Mouse (Mus musculus) hindbrain, embryonic 13.5 days (tissue): Measurements from ENCODE around the gene Ptprcap. TPM values are rescaled to one million over a fixed set of nuclear protein-coding genes. Genes with fewer than 3 reads are reported as not detected.

Experiments
- ATAC-seq: fragments of 200-750 bp; cut with Nextera tagmentation; 2 replicates; pipeline ENCODE4 v1.8.0; 2017; ENCODE audit warnings: moderate TSS enrichment; ENCODE audit not compliant: low FRiP score
- H3K27ac ChIP-seq: fragments of 300-500 bp; sonication (generic); 2 replicates; pipeline ENCODE4 v1.5.1; 2015; ENCODE audit warnings: inconsistent platforms, mild to moderate bottlenecking, moderate library complexity
- H3K27me3 ChIP-seq: fragments of 300-500 bp; sonication (generic); 2 replicates; pipeline ENCODE4 v1.6.1; 2015; ENCODE audit warnings: mild to moderate bottlenecking, inconsistent platforms
- H3K36me3 ChIP-seq: fragments of 300-500 bp; sonication (generic); 2 replicates; pipeline ENCODE4 v1.6.1; 2015; ENCODE audit warnings: mild to moderate bottlenecking, inconsistent platforms
- H3K4me1 ChIP-seq: fragments of 300-500 bp; sonication (generic); replicated peaks from 2 replicates; pipeline ENCODE4 v1.6.1; 2015; ENCODE audit warnings: inconsistent platforms
- H3K4me2 ChIP-seq: fragments of 300-500 bp; sonication (generic); 2 replicates; pipeline ENCODE4 v1.6.1; 2015; ENCODE audit warnings: inconsistent platforms, mild to moderate bottlenecking, moderate library complexity
- H3K4me3 ChIP-seq: fragments of 300-500 bp; sonication (generic); 2 replicates; pipeline ENCODE4 v1.5.1; 2015; ENCODE audit warnings: mild to moderate bottlenecking, inconsistent platforms
- H3K9ac ChIP-seq: fragments of 300-500 bp; sonication (generic); 2 replicates; pipeline ENCODE4 v1.6.1; 2015; ENCODE audit warnings: mild to moderate bottlenecking, inconsistent platforms
- H3K9me3 ChIP-seq: fragments of 300-500 bp; sonication (generic); 2 replicates; pipeline ENCODE4 v1.6.1; 2016; ENCODE audit warnings: inconsistent platforms
- WGBS: fragments of 180-500 bp; shearing (Covaris S2); methylation state at CpG from one replicate; pipeline ENCODE4 v1.1.7; 2015; 5-methylcytosine and 5-hydroxymethylcytosine counted together
- polyA plus RNA-seq: library from polyadenylated mRNA; unstranded; fragments of >200 nt; fragmentation: Nextera tagmentation; extraction: Ambion mirVana; gene quantifications from 2 replicates; pipeline ENCODE4 v1.2.1, GENCODE M21; 2015

Ptprcap gene
- polyA plus RNA-seq, 1 experiment from 2014 or later: 0.66 TPM

- peak overlapping the region; percentile 66 for H3K4me3 ChIP-seq
- peak overlapping the region; percentile 97 for H3K4me2 ChIP-seq
- peak overlapping the region; percentile 91 for H3K27ac ChIP-seq
- no peaks in the 10 kb centered on the region for H3K27me3 ChIP-seq
- peaks cover 29% of the 10 kb centered on the region for H3K4me1 ChIP-seq
- peak overlapping the region; percentile 79 for H3K9ac ChIP-seq
- WGBS: 40% methylated on average over 4 of the region's 4 CpGs
- peak; percentile 37 for ATAC-seq
- peaks cover 30% of the 10 kb centered on the region for H3K36me3 ChIP-seq
- no peaks in the 10 kb centered on the region for H3K9me3 ChIP-seq
These were observed 10.1 kb downstream of the Ptprcap start for GRCm38 (mm10) chr19:4163543-4163887.

DNA sequence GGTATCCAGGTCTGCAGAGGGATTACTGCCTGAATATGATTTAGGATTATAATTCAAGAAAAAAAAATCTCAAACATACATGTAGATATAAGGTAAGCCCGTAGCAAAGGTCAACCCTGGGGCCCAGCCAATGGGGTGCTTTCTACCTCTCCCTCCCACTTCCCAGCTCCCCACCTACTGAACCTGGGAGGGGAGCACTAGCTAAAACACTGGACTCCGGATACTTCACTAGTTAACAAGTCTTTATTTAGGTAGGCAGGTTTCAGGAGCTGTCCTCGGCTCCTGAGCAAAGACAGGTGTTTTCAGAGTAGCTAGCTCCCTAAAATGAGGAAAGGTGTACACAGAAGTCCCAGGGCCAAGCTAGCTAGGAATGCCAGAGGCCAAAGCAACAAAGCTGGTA lies 10.7 kb downstream of the Ptprcap start:
- peak overlapping the region; percentile 79; the same call in 1 of the 2 replicates for H3K9ac ChIP-seq
- H3K4me1 ChIP-seq: peaks cover 29% of the 10 kb centered on the region
- H3K36me3 ChIP-seq: peaks cover 25% of the 10 kb centered on the region
- H3K27ac ChIP-seq: peak overlapping the region; percentile 91; the same call in 1 of the 2 replicates
- H3K27me3 ChIP-seq: no peaks in the 10 kb centered on the region
- ATAC-seq: no peak
- H3K9me3 ChIP-seq: no peaks in the 10 kb centered on the region
- peak overlapping the region; percentile 97; the same call in 1 of the 2 replicates for H3K4me2 ChIP-seq
- no peak overlapping the region for H3K4me3 ChIP-seq
- 85% methylated on average over 3 of the region's 3 CpGs for WGBS

- Histone ChIP-seq H3K9ac (peak overlapping the region; percentile 55; the same call in 1 of the 2 replicates), H3K4me1 (peaks cover 31% of the 10 kb centered on the region), H3K9me3 (no peaks in the 10 kb centered on the region), H3K27ac (no peak overlapping the region; the same call in 1 of the 2 replicates), H3K27me3 (no peaks in the 10 kb centered on the region), H3K36me3 (peaks cover 18% of the 10 kb centered on the region), H3K4me3 (no peak overlapping the region), H3K4me2 (no peak overlapping the region)
- no peak for ATAC-seq
- WGBS: 84% methylated on average over 2 of the region's 2 CpGs
These were observed 11.3 kb downstream of the Ptprcap start for GRCm38 (mm10) chr19:4164721-4165120.

GRCm38 (mm10) chr19:4166678-4167476 lies 13.5 kb downstream of the Ptprcap start:
- no peak overlapping the region for H3K27ac ChIP-seq
- WGBS: 82% methylated on average over 9 of the region's 9 CpGs
- peaks cover 38% of the 10 kb centered on the region for H3K4me1 ChIP-seq
- ATAC-seq: no peak
- no peak overlapping the region for H3K4me2 ChIP-seq
- no peaks in the 10 kb centered on the region for H3K36me3 ChIP-seq
- no peaks in the 10 kb centered on the region for H3K27me3 ChIP-seq
- H3K4me3 ChIP-seq: no peak overlapping the region
- no peaks in the 10 kb centered on the region for H3K9me3 ChIP-seq
- H3K9ac ChIP-seq: peak overlapping the region; percentile 49

DNA sequence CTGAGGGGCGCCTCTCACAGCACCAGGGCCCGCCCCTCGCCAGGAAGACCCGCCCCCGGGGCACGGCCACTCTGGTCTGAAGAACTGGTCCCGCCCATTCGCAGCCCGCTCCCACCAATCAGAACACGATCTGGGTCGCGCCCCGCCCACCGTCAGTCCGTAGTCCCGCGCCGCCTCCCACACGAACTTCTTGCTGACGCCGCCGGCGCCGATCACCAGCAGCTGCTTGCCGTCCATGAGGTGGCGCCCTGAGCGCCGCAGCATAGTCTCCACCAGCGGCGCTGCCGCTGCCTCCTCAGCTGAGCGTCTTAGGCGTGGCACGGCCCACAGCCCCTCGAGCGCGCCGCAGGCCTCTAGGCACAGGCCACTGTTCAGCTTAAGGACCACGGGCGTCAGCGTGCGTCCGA lies 16.0 kb downstream of the Ptprcap start:
- ATAC-seq: peak; percentile 93
- no peaks in the 10 kb centered on the region for H3K9me3 ChIP-seq
- H3K27ac ChIP-seq: peak overlapping the region; percentile 94
- peaks cover 18% of the 10 kb centered on the region for H3K4me1 ChIP-seq
- peak overlapping the region; percentile 81 for H3K9ac ChIP-seq
- under 1% methylated on average over 43 of the region's 43 CpGs for WGBS
- H3K36me3 ChIP-seq: no peaks in the 10 kb centered on the region
- H3K27me3 ChIP-seq: no peaks in the 10 kb centered on the region
- H3K4me3 ChIP-seq: peak overlapping the region; percentile 42
- H3K4me2 ChIP-seq: peak overlapping the region; percentile 78

GRCm38 (mm10) chr19:4169810-4170209 lies 16.4 kb downstream of the Ptprcap start:
- Histone ChIP-seq H3K27ac (peak overlapping the region; percentile 94), H3K9me3 (no peaks in the 10 kb centered on the region), H3K4me2 (peak overlapping the region; percentile 78), H3K36me3 (no peaks in the 10 kb centered on the region), H3K27me3 (0 out of 2 replicates have a peak, but pooled peaks cover 2% of the 10 kb centered on the region), H3K4me3 (peak overlapping the region; percentile 42), H3K4me1 (peaks cover 18% of the 10 kb centered on the region), H3K9ac (peak overlapping the region; percentile 81)
- 6% methylated on average over 27 of the region's 27 CpGs for WGBS
- ATAC-seq: peak; percentile 61

GRCm38 (mm10) chr19:4170723-4171392 lies 17.5 kb downstream of the Ptprcap start:
- Histone ChIP-seq H3K9ac (peak overlapping the region; percentile 81; the same call in 1 of the 2 replicates), H3K36me3 (no peaks in the 10 kb centered on the region), H3K9me3 (no peaks in the 10 kb centered on the region), H3K4me1 (peaks cover 27% of the 10 kb centered on the region), H3K4me2 (no peak overlapping the region), H3K27me3 (0 out of 2 replicates have a peak, but pooled peaks cover 2% of the 10 kb centered on the region), H3K27ac (no peak overlapping the region), H3K4me3 (no peak overlapping the region)
- ATAC-seq: no peak
- 92% methylated on average over 10 of the region's 10 CpGs for WGBS

DNA sequence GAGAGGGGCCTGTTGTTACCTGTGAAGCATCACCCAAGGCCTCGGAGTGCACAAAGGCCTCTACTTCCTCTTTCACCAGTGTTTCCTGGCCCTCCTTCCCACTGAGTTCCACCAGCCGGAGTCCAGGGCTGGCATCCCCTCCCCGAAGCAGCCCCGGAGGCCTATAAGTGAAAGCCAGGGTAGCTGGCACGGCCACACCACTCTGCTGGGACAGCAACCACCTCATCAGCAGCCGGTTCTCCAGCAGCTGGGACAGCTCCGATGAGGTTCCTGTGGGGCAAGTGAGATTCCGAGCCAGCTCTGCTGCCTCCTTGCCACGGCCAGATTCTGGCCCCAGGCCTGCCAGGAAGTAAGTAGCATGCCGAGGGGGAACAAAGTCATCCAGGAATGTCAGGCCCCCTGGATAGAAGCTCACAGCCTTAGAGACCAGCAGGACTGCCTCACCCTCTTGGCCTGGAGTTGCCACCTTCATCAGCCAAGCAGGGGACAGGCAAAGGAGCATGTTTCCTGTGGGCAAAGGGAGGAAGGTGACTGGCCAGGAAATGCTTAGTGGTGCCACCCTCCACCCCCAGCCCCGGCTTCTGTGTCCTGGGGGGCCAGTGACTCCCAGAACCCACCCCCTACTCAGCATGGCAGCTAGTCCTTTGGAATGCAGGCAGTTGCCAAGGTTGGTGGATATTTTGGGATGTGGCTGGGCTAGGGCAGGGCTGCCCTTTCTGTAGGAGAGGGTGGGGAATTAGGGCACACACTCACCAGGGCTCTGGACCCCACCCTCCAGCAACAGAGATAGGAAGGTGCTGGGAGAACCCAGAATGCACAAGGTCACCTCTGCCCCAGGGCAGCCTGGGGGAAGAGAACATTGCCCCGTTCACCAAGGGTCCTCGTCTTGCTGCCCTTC lies 18.2 kb downstream of the Ptprcap start:
- H3K27ac ChIP-seq: no peak overlapping the region
- H3K4me2 ChIP-seq: no peak overlapping the region
- H3K27me3 ChIP-seq: 0 out of 2 replicates have a peak, but pooled peaks cover 2% of the 10 kb centered on the region
- peaks cover 28% of the 10 kb centered on the region for H3K4me1 ChIP-seq
- H3K4me3 ChIP-seq: no peak overlapping the region
- WGBS: 72% methylated on average over 13 of the region's 13 CpGs
- no peaks in the 10 kb centered on the region for H3K36me3 ChIP-seq
- H3K9ac ChIP-seq: peak overlapping the region; percentile 21
- no peak for ATAC-seq
- H3K9me3 ChIP-seq: no peaks in the 10 kb centered on the region

DNA sequence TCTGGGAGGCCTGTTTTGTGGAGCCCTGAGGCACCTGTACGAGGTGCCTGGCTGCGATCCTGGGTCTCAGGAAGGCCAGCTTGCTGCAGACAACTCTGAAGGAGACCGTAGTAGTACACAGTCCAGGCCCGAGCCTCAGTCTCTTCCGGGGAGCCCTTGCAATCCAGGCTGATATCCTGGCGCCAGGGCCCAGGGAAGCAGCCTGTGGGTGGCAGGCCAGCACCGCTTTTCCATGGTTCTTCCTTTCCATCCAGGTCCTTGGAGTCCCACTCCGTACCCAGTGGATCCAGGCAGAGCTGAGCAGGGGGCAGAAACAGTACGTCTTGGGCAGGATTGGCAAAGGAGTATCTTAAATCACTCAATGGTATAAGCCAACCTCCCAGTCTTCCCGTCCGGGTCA lies 19.5 kb downstream of the Ptprcap start:
- Histone ChIP-seq H3K36me3 (no peaks in the 10 kb centered on the region), H3K9ac (peak overlapping the region; percentile 35; the same call in 1 of the 2 replicates), H3K27ac (no peak overlapping the region), H3K9me3 (no peaks in the 10 kb centered on the region), H3K4me1 (peaks cover 28% of the 10 kb centered on the region), H3K4me2 (no peak overlapping the region), H3K27me3 (0 out of 2 replicates have a peak, but pooled peaks cover 2% of the 10 kb centered on the region), H3K4me3 (no peak overlapping the region)
- no peak for ATAC-seq
- WGBS: 62% methylated on average over 11 of the region's 11 CpGs

DNA sequence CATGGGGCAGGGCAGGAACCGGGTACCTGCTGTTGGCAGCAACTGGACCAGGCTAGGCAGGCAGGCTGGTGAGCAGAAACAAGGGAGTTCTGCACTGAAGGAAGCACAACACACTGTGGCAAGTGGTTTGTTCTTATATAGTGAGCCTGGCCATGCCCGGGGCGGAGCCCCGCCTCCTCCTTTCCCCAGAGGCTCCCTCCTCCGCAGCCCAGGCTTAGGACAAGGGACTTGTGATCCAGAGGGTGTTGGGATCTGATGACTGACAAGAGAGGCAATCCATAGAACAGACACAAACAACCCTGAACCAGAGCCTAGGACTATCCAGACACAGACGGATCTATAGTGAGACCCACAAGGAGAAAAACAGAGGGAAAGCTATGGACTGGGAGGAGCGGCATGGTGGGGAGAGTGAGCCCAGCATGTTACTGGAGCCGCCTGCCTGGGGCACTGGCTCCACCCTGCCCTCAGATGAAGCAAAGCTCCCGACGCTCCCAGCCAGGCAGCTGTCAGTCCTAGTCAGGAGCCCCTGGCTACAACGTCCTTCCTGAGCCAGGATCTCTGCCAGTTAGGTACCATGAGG lies 22.1 kb downstream of the Ptprcap start, which contains the start of gene Carns1:
Gene Carns1, minus strand, starts transcription at position 112 of the 580 bp plus-strand sequence.
- ATAC-seq: peak; percentile 37; the same call in 1 of the 2 replicates
- Histone ChIP-seq H3K27ac (no peak within 1 kb of the TSS), H3K27me3 (0 out of 2 replicates have a peak, but pooled peaks cover 2% of the 10 kb centered on the region), H3K36me3 (no peaks in the 10 kb centered on the region), H3K4me2 (peak within 1 kb of the TSS; percentile 31), H3K9ac (peak within 1 kb of the TSS; percentile 60; the same call in 1 of the 2 replicates), H3K4me3 (peak within 1 kb of the TSS; percentile 4), H3K9me3 (no peaks in the 10 kb centered on the region), H3K4me1 (peaks cover 17% of the 10 kb centered on the region)
- 4% methylated on average over 11 of the region's 11 CpGs for WGBS

GRCm38 (mm10) chr19:4180411-4180810 lies 27.0 kb downstream of the Ptprcap start:
- Histone ChIP-seq H3K4me1 (peaks cover 20% of the 10 kb centered on the region), H3K27ac (no peak overlapping the region), H3K9me3 (no peaks in the 10 kb centered on the region), H3K27me3 (no peaks in the 10 kb centered on the region), H3K4me2 (no peak overlapping the region), H3K36me3 (no peaks in the 10 kb centered on the region), H3K9ac (no peak overlapping the region), H3K4me3 (no peak overlapping the region)
- ATAC-seq: no peak
- 92% methylated on average over 7 of the region's 7 CpGs for WGBS
